Mouse (Mus musculus) cerebellum, adult 11 months (tissue): ENCODE results near the gene Pdia3.
"Not testable (repeated sequence)": the region's sequence is repeated elsewhere in the genome, so short reads cannot be mapped to it uniquely, and the experiment has no call there.

Experiments
- DNase-seq: peaks from one replicate; pipeline ENCODE4 v3.0.0; 2022

Gene Pdia3

GRCm38 (mm10) chr2:121413387-121414042 lies at the start of gene Pdia3, which contains the start of gene Catsper2:
Gene Pdia3, plus strand, starts transcription at chr2:121413775.
Gene Catsper2, minus strand, starts transcription at chr2:121413792.
- peak; percentile 91 for DNase-seq

GRCm38 (mm10) chr2:121368831-121369230 lies 44.7 kb upstream of the Pdia3 start:
- peak; percentile 47 for DNase-seq

- no peak for DNase-seq
These were observed 42.7 kb upstream of the Pdia3 start for GRCm38 (mm10) chr2:121370921-121371320.

GRCm38 (mm10) chr2:121372266-121372665 lies 41.3 kb upstream of the Pdia3 start:
- DNase-seq: no peak

- no peak for DNase-seq
These were observed 38.8 kb upstream of the Pdia3 start for GRCm38 (mm10) chr2:121374766-121375165.

GRCm38 (mm10) chr2:121386961-121387575 lies 26.5 kb upstream of the Pdia3 start, which contains the start of gene Strc:
Gene Strc, minus strand, starts transcription at chr2:121387168.
- not testable (repeated sequence) for DNase-seq

GRCm38 (mm10) chr2:121396624-121397023 lies 17.0 kb upstream of the Pdia3 start:
- DNase-seq: peak; percentile 83

- no peak for DNase-seq
These were observed 10.3 kb upstream of the Pdia3 start for GRCm38 (mm10) chr2:121403296-121403695.

GRCm38 (mm10) chr2:121408160-121408559 lies 5.4 kb upstream of the Pdia3 start:
- no peak for DNase-seq

- DNase-seq: no peak
These were observed 660 bp upstream of the Pdia3 start for GRCm38 (mm10) chr2:121412843-121413386.

GRCm38 (mm10) chr2:121414139-121414685 lies 637 bp downstream of the Pdia3 start:
- DNase-seq: no peak

- DNase-seq: no peak
These were observed 1.5 kb downstream of the Pdia3 start for GRCm38 (mm10) chr2:121415103-121415502.

- no peak for DNase-seq
These were observed 2.0 kb downstream of the Pdia3 start for GRCm38 (mm10) chr2:121415591-121415990.

- no peak for DNase-seq
These were observed 2.8 kb downstream of the Pdia3 start for GRCm38 (mm10) chr2:121416356-121416755.

- no peak for DNase-seq
These were observed 4.9 kb downstream of the Pdia3 start for GRCm38 (mm10) chr2:121418476-121418875.

- DNase-seq: no peak
These were observed 9.6 kb downstream of the Pdia3 start for GRCm38 (mm10) chr2:121423166-121423565.

- DNase-seq: no peak
These were observed 12.3 kb downstream of the Pdia3 start for GRCm38 (mm10) chr2:121425890-121426289.

- DNase-seq: no peak
These were observed 21.3 kb downstream of the Pdia3 start for GRCm38 (mm10) chr2:121434854-121435253.

- DNase-seq: no peak
These were observed 26.2 kb downstream of the Pdia3 start for GRCm38 (mm10) chr2:121439746-121440145.

- no peak for DNase-seq
These were observed 27.4 kb downstream of the Pdia3 start for GRCm38 (mm10) chr2:121440834-121441605.

- no peak for DNase-seq
These were observed 28.2 kb downstream of the Pdia3 start for GRCm38 (mm10) chr2:121441800-121442199.

GRCm38 (mm10) chr2:121442259-121443067 lies 28.9 kb downstream of the Pdia3 start:
- peak; percentile 47 for DNase-seq
